Mouse (Mus musculus) brain, embryonic 14.5 days (tissue): ENCODE data around the gene Efcab9. TPM values are rescaled to one million over a fixed set of nuclear protein-coding genes. Genes with fewer than 3 reads are reported as not detected.
A peak's percentile ranks its signal among the peaks of the same experiment; 100 is the strongest.

Source experiments
- DNase-seq: peaks from one replicate; pipeline ENCODE4 v3.0.0-alpha.2; 2011; ENCODE audit warnings: low read depth
- CTCF ChIP-seq: fragments of 200-500 bp; IDR thresholded peaks from 2 replicates; pipeline ENCODE4 v1.5.1; 2012; ENCODE audit warnings: inconsistent platforms, mild to moderate bottlenecking, moderate library complexity, borderline replicate concordance; ENCODE audit not compliant: insufficient read depth, insufficient read length; ENCODE audit errors: extremely low read depth
- POLR2A ChIP-seq: fragments of 200-500 bp; IDR thresholded peaks from 2 replicates; pipeline ENCODE4 v1.6.1; 2012; ENCODE audit warnings: mild to moderate bottlenecking, inconsistent platforms, borderline replicate concordance; ENCODE audit not compliant: poor library complexity, insufficient read depth, insufficient read length, severe bottlenecking; ENCODE audit errors: extremely low read depth
- polyA plus RNA-seq: library from polyadenylated mRNA; depleted of rRNA; stranded (reverse); fragments of >200 nt; gene quantifications from 2 replicates; pipeline ENCODE4 v1.2.3, GENCODE M21; 2012; rRNA removed

The Efcab9 gene
- polyA plus RNA-seq, result not detected in 2 replicates

DNA sequence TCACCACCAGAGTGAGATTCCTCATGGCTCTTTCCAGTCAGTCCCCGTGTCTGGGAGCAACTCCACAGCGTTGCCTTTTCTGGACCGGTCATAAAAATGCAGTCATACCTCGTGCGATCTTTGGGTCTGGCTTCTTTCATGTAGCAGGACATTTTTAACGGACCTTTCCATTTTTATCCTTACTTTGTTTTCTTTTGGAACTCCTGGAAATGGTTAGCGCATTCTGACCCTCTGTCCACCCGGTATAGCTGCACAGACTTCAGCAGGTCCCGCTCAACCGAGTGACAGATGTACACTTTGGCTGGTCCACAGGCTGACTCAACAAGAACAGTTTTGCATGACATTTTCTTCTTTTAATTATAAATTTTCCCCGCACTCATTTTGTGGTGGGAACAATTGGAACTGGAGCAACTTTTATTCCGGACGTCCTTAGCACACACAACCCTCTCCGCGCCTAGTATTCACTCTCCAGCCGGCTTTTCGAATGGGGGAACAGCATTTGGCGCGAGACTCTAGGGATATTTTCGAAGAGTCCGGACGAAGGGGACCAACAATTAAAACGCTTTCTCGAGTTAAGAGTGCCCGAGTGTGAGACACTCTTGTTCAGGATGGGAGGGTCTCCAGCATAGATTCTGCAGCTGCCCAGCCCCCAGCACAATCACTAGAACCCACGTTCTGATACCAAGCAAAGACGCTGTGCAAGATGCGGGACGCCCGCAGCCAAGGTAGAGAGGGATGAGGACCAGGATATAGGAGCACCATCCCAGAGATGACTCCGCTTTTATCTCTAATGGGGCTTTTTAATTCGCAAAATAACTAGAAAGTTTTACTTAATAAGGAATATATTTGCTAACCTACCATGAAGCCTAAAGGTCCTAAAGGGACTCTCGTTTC lies at the start of gene Efcab9:
Gene Efcab9, minus strand, starts transcription at position 211 of the 894 bp plus-strand sequence.
- DNase-seq, result peak; percentile 33
- no peak for TF ChIP-seq POLR2A
- TF ChIP-seq CTCF, result no peak

DNA sequence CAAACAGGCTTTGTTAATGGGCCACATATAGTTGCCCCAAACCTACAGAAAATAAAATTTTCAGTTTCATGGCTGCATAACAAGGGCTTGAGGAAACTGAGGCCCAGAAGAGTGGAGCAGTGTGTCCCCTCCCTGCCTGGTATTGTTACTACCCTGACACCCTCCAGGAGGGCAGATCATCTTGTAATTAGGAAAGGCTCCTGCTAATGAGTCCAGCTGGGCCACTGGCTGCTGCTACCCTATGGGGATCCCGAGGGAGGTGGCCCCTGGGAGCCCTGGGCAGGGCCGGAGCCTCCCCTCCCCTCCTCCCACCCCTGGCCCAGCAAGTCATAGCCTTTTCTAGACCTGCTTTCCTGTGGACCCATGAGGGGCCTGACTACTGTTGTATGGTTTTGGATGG lies 49.1 kb upstream of the Efcab9 start:
- no peak for DNase-seq
- no peak for TF ChIP-seq POLR2A
- no peak for TF ChIP-seq CTCF

DNA sequence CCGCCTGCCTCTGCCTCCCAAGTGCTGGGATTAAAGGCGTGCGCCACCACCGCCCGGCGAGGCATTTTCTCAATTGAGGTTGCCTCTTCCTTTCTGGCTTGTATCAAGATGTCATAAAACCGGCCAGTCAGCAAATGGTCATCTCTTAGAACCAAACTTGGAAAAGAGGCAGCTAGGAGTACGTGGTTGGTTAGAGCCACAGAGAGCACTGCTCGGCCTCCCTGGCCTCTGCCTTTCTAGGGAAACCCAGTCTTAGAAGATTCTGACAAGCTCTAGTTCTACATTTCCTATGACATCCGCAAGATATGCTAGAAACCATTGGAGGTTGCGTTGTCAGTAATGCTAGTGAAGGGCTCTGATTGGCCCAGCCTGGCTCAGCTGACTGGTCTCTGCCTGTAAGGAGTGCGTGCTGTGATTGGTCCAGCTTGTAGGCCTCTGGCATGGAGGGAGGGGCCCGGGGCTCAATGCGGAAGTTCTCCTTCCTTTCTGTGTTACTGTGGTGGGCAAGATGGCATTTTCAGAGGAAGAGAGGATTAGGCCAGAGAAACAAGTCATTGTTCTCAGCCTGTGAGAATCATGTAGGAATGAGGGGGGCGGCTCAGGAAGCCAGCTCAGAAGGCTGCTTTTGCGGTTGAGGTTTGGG lies 48.5 kb upstream of the Efcab9 start:
- TF ChIP-seq POLR2A (no peak), CTCF (no peak)

DNA sequence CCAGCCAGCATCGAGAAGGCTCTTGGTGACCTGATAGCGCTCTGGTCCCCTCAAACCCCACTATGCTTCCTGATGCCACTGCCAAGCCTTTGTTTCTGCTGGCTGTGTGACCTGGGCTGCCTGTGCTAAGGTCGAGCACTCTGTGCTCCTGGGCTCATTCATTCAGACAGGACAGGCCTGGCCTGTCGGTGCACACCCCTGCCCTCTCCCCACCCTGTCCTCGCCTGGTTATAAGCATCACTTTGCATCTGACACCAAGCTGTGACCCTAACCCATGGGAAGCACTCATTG lies 44.8 kb upstream of the Efcab9 start:
- DNase-seq, result no peak

More for the DNA sequence above, 48.5 kb upstream of the Efcab9 start:
- DNase-seq, result peak; percentile 69

DNA sequence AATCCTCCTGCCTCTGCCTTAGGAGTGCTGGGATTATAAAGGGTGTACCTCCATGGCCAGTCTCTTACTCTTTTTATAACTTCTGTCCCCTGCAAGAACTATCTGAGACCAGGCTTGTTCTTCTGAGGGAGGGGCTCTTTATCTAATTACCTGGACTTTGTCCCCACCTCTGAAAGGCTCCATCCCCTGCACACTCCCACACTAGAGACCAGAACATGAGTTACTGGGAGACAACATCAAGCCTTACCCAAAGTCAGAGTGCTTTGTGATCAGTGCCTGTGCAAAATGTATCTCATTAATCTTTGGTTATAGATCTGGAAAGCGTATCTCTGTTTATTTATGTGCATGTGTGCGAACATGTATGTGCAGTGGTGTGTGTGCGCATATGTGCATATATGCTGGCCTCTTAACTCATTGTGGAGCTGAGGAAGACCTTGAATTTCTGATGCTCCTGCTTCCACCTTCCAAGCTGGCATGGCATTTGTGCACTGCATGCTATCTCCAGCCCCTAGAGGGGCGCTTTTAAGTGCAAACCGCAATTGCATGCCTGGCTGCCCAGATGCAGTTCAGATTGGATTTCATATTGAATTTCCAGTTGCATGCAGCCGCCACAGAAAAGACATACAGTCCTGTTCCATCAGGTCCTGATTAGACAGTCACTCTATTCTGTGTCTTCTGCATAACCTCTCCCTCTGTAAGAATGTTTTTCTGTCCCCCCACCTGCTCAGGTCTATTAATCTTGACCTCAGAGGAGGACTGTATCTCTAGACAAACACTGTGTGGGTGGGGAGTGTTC lies 44.3 kb upstream of the Efcab9 start:
- TF ChIP-seq POLR2A (no peak), CTCF (no peak)
- peak; percentile 30 for DNase-seq

More for the DNA sequence above, 44.8 kb upstream of the Efcab9 start:
- TF ChIP-seq POLR2A, result no peak
- no peak for TF ChIP-seq CTCF

DNA sequence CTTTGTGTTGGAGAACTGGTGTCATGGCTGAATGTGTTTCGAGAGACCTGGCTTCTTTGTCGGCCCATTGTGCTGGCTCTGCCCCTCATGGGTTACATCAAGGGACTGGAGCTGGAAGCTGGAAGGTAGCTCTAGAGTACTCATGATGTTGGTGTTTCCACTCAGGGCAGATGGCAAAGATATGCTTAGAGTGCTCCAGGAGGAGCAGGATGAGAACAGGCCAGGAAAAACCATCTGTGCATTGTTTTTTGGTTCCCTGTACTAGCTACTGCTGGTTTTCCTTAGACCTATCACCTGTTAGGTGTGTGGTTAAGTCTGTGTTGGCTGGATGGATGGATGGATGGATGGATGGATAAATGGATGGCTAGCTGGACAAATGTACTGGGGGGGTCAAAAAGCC lies 41.8 kb upstream of the Efcab9 start:
- no peak for DNase-seq
- TF ChIP-seq POLR2A (no peak), CTCF (no peak)

DNA sequence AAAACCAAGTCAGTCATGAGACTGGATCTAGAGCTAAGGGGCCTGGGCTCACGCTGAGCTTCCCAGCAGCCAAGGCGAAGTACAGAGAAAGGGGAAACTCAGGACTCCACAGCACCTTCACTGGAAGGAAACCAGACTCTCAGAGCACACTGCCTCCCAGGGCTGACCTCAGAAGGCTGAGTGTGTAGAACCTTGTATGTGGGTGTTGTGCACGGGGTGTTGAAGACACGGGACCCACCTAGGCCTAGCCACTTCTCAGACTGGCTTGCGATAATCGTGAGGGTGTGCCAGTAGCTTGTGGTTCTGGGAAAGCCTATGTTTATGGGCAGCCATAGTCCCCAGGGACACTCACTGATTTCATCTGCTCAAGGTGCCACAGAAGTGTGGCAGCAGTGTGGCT lies 39.2 kb upstream of the Efcab9 start:
- no peak for DNase-seq
- TF ChIP-seq CTCF (no peak), POLR2A (no peak)

DNA sequence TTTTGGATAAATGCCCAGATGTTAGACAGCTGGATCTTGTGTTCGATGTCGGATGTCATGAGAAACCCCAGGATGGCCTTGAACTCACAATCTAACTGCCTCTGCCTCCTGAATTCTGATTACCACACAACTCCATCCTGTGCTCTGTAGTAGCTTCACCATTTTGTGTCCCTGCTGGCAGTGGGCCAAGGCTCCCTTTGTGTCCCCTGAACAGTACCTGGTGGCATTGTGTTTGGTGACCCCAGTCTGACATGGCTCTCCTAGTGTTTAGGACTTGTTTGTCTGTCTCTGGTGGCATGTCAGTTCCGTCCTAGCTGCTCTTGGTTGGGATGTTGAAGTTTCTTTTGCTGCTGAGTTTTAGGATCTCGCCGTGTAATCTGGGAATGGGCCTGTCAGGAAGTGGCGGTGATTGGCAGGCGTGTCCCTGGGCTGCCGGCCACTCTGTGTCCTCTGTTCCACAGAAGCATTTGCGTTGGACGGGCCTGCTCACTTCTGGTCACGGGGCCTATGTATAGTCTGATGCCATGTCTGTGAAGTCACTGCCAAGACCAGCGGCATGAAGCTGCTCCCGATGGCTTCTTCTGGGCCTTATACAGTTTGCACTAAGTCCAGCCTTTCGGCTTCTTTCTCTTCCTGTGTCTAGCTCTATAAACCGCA lies 36.9 kb upstream of the Efcab9 start:
- TF ChIP-seq POLR2A, result no peak
- TF ChIP-seq CTCF, result no peak

DNA sequence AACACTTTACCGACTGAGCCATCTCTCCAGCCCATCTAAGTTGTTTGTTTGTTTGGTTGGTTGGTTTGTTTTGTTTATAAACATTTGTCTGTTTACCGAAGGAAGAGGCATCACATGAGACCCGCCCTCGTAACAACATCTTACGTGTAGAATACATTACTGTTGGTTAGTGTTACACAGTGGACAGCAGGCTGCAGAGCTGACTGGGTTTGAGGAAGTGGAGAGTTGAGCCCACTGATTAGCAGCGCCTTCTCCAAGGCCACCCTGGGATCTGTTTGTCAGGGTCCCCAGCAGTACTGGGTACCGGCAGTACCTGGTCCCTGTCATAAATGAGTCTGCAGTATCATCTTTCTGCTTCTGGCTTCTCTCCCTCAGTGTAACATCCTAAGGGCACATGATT lies 36.2 kb upstream of the Efcab9 start:
- TF ChIP-seq POLR2A (no peak), CTCF (no peak)
- no peak for DNase-seq

More for the DNA sequence above, 36.9 kb upstream of the Efcab9 start:
- no peak for DNase-seq

DNA sequence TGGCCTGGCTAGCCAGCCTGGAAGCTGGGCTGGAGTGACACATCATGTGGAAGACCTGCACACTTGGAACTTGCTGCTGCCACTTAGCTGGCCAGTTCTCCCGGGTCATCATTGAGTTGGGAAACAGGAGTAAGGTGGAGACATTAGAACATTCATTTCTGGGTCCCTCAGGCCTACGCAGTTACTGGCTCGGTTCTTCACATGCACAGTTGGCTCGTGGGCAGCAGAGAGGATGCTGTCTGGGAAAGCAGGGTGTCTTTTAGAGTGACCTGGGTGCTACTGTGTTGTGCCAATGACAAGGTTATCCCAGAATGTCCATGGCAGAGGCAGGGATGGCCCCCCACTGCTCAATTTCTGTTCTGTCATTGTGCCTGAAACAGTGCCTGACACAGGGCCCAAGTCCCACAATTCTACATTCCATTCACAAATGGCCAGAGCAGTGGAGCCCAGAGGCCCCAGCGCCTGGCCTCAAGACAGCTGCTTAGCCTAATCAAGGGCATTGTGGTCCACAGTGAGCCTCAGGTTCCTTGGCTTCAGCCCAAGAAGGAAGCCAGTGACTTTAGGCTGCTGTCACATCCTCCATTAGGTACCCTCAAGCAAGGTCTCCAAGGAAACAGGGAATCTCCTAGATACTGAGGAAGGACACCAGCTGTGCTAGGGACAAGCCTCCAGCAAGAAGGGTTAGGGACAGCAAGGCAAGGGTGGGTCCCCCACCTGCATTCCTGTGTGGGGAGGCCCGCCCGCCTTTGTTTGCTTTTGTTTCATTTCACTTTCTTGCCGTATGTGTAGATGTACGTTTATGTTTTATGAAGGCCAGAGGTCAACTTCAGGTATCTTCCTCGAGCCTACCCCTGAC lies 35.3 kb upstream of the Efcab9 start:
- DNase-seq, result no peak
- TF ChIP-seq POLR2A (no peak), CTCF (no peak)

DNA sequence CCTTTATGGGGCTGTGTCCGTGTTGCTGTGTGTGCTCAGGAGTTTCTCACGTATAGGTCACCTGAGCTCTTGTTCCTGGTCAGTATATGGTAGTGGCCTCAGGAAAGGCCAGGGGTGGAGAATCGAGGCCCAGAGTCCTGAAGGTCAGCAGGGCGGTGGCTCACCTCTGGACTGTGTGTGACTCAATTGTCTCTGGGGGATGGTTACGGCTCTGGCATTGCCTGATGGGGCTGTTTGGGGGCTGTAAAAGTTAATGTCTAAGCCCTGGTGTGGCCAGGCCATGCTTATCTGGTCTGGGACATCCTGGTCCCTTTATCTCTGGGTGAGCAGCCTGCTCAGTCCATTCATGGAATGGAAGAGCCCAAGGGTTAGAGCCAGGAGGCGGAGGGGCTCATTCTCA lies 34.3 kb upstream of the Efcab9 start:
- TF ChIP-seq POLR2A (no peak), CTCF (no peak)

More for the DNA sequence above, 34.3 kb upstream of the Efcab9 start:
- DNase-seq, result no peak
